Mouse (Mus musculus) lung, postnatal 0 days (tissue): Measurements from ENCODE around the gene Fars2.

Experiments used
- CTCF ChIP-seq: IDR thresholded peaks from 2 replicates; pipeline ENCODE4 v1.5.1; 2016; ENCODE audit warnings: antibody characterized with exemption, mild to moderate bottlenecking
- EP300 ChIP-seq: IDR thresholded peaks from 2 replicates; pipeline ENCODE4 v1.6.1; 2016; ENCODE audit warnings: antibody characterized with exemption, mild to moderate bottlenecking, control low read depth

DNA sequence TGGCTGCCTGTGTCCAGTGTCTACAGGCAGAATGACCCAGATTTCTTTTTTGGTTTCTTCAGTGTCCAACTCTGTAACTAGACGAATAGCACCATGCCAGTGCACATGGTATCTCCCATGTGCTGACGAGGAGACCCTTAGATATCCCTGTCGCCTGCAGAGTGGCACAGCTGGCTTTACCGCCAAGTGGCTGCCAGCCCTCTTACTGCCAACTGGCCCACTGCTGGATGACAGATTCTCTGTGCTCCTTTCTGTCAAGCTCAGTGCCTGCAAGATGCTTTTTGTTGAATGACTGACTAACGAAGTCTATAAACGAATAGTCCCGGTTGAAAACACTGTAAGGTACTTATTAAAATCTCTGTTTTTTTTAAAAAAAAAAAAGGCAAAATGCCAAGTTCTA is 416.3 kb downstream of the Fars2 start:
- TF ChIP-seq CTCF = no peak
- no peak for TF ChIP-seq EP300
